Mouse (Mus musculus) kidney, postnatal 10 days (tissue): ENCODE data around the gene Ppp2ca.

Source experiments
- DNase-seq: peaks from one replicate; pipeline ENCODE4 v3.0.0; 2021; ENCODE audit warnings: mixed read lengths

Ppp2ca gene

DNA sequence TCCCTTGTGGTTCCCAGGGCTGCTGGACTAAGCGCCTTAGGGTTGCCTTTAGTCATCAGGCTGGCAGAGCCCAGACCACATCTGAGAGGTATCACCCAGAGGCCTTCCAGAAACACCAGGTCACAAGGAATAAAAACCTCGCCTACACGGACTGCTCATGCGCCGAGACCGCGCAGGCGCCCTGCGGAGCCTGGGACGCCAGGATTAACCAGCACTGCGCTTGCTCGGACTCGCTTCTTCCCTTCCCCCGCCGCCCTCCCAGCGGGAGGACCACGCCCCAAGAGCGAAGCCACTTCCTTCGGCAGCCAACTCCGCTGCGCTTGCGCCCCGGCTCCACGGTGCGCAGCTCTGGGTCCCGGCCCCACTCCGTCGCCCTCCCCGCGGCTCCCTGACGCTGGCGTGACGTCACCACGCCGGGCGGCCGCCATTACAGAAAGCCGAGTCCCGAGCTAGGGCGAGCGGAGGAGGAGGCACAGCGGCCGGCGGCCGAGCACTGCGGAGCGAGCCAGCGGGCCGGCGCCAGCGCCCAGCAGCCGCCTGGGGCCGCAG lies at the start of gene Ppp2ca:
Gene Ppp2ca, plus strand, starts transcription at position 284 of the 549 bp plus-strand sequence.
- DNase-seq, result peak; percentile 99

DNA sequence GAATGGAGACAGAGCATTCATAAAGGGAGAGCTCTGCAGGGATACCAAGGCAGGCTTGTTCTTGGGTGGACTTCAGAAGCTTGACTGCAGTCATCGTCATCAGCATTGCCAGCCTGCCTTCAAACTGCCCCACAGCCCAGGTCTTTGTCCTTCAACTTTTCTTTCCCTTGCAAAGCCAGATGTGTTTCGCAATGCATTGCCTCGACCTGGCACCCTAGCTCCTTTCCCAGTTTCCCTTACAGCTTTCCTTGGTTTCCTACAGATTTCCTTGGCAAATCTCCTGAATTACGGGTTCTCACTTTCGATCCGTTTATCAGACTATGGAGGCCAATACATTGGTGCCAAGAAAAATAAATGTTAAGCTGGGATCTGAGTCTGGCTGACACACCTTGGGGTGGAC lies 45.1 kb upstream of the Ppp2ca start:
- DNase-seq, result no peak

DNA sequence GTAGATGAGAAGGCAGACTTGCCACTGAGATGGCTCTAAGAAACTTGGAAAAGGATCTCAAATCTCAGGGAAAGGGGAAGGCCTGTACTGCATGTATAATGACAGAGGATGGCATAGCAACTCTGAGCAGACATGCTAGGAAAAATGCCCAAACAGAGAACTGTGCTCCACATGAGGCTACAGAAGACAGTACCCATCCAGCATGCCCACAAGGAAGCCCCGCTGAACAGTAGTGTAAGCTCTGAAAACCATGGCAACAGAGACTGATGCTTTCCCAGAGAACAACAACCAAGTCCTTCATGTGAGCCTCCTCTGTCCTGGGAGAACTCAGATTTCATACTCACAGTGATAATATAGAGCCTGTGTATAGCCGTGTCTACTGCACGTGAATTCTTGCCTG lies 43.8 kb upstream of the Ppp2ca start:
- no peak for DNase-seq

DNA sequence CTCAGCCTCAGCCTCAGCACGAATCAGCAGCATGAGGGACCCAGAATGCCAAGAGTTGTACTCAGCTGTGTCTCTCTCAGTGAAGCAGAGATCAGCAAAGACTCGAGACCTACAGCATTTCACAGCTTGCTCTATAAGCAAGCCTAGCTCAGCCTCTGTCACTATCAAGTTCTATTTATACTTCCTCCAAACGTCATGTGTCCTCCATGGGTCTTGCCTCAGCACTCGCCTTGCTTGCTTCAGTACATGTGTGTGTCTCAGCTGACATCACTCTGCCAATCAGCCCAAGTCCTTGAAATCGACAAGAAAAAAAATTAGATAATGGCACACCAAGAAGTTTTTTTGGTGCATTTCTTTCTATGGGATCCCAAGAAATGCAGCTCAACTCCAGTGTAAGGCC lies 42.3 kb upstream of the Ppp2ca start:
- DNase-seq, result no peak

DNA sequence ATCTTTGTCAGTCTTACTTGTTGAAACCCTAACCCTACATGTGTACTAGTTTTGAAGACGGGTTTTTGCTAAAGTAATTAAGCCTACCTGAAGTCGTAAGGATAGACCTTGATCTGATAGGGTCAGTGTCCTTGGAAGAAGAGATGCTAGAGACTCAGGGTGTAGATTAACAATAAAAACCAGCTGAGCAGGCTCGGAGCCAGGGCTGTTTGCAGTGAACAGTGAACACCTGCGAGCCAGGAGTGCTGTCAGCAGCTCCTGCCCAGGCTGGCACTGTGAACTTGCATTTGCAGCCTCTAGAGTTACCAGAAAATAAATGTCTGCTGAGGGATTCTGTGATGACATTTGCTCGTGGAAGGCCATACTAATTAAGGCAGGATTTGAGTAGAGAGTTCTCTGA lies 39.5 kb upstream of the Ppp2ca start:
- no peak for DNase-seq

DNA sequence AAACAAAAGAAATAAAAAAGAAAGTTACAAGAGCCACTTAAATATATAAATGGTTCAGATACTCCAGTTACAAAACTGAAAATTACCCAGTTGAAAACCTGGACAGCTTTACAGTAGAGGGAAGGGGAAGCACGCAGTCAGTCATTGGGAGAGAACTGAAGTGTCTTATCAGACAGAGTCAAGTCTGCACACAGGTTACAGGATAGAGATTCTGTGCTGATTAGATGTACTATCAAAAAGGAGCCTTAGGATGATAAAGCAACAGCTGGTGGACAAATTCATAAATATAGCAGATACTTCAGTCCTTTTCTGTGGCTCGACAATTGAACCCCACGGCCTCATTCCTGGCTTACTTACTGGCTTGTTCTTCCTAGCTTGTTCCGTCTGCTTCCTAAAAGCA lies 38.2 kb upstream of the Ppp2ca start:
- DNase-seq, result no peak

DNA sequence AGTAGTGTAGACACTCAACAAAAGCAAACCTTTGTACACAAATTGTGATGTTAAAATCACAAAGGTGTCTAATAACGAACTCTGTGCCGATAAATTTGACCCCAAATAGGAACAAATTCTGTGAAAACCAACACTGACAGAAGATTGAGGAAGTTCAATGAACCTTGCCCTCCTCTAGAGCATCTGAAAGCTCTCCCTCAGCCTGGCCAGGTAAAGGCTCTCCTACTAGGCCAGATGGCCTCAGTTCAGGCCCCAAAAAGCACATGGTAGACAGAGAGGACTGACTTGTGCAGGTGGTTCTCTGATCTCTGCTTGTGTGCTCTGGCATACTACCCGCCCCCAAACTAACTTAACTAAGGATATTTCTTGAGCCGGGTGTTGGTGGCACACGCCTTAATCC lies 36.1 kb upstream of the Ppp2ca start:
- DNase-seq, result no peak

DNA sequence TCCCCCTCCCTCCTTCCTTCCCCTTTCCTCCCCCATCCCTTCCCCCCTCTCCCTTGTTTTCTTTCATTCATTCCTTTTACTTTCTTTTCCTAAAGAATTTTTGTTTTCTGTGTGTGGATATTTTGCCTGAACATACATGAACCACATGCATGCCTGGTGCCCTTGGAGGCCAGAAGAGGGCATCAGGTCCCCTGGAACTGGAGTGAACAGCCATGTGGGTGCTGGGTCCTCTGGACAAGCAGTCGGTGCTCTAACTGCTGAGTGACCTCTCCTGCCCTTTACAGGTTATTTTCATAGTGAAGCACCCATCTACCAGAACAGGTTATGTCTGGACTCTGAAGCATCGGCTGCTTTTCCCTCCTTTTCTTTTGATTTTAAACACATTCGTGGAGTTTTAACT lies 34.1 kb upstream of the Ppp2ca start:
- peak; percentile 22 for DNase-seq

DNA sequence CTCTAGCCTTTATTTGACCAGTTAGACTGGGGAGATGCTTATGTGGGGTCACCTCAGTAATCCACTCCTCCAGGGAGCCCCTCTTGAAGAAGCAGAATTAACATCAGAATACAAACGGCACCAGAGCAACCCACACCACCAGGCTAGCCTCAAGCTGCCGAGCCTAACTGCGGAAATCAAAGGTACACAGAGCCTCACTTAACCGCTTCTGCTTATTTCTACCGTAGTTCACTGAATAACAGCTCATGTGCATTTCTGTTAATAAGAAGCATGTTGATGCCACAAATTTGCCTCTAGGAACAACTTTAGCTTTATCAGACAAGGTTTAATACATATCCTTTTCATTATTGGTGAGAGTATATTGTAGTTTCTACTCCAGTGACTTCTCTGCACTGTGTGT lies 32.6 kb upstream of the Ppp2ca start:
- no peak for DNase-seq

DNA sequence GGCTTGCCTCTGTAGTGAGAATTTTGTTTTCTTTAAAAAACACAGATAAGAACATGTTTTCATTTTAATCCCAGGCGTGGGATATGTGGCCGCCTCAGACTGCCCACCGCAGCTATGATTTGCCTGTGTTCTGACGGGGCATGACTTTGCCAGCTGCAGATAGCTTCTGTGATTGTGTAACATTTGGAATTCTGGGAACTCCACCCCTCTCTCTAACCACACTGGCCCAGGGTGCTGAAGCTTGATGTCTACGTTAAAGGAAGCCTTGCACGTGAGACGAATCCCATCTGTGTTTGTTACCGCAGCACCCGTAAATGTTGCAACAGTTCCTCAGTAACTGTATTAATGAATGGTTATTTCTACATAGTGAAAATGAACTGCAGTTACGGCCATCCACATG lies 26.7 kb upstream of the Ppp2ca start:
- DNase-seq, result no peak

DNA sequence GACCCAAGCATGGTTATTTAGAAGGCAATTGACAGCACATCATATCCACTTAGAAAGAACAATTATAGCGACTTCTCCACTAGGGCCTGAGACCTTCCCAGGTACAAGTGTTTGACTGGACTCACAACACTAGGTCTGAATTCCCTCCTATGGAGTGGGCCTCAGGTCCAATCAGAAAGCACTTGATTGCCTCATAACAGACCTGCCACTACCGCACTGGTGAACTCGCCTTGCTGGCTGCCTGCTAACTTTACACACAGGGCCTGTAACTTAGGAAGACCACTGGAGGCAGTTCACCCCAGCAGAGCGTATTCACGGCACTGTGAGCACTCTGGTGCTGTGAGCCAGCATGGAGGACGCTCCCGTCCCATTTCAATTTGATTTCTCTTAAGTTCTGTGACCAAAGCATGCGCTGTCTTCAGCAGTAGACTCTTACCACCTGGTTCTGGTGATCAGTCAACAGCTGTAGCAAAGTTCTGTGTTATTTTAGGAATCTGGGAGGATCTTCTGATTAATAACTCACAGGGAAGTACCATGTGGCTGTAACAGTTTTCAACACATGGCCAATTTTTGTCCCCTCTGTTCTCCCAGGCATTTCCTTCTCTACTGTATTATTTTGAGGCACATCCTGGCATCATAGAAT lies 24.8 kb upstream of the Ppp2ca start:
- no peak for DNase-seq

DNA sequence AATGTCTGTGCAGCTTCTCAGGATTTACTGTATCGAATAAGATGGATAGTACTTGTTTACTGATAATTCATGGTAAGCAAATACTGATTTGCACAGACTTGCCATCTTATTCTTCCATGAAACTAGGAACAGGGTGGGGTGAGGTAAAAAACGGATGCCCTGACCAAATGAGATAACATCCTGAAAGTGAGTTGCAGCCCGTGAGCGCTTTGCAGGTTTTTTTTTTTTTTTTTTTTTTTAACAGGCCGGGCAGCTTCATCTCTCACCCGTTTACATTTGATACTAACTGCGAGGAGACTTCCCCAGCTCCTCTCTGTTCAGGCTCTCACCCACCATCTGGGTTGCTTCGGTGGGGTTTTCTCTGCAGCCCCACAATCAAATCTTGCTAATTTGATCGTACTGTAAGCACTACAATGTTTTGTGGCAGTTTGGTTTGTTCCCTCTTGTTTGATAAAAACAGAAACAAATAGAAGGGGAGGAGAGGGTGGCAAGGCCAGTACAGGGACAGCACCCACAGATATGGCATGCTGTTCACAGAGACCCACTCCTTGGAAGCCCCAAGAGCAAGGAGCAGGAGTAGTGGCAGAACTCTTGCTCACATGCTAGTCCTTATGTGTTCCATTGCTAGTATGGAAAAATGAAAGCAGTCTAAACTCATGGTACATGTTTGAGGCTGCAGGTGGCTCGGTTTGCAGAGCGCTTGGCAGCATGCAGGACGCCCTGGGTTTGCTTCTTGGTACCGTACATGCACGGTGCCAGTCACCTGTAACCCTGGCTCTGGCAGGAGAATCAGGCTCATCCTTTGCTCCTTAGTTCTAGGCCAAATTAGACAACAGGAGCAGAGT lies 23.6 kb upstream of the Ppp2ca start:
- DNase-seq, result no peak

DNA sequence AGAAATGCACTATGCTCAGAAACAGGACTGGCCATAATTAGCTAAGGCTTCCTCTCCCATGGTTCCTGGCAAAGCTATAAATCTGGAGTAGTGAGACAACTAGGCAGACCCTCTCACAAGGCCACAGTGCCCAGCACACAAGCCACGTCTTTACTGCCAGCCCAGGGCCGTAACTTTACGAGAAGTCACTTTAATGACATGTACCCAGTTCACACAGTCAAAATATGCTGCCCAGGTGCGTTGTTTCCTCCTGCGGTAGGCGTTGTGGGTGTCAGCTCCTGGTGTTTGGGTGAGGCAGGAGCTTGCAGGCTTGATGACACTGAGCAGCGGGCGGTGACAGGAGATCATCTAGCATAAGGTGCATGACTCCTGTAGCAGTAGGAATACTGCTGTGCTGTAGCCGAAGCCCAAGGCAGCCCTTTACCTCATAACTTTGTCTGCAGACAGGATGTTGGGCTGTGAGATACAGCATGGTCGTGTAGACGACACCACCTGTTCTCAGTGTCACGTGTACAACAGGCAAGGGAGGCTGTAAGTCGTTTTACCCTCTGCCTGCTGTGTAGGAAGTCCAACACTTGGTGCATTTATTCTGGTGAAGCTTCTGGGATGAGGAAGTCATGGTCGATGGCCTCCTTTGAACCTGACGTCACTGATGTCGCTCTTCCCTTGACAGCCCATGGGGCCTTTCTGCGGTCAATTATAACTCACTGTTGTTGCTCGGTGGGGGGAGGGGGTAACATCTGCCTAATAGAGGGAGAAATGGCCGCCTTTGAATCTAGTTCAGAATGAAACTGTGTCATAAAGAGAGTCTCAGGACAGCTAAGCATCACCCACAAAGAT lies 22.5 kb upstream of the Ppp2ca start:
- no peak for DNase-seq

DNA sequence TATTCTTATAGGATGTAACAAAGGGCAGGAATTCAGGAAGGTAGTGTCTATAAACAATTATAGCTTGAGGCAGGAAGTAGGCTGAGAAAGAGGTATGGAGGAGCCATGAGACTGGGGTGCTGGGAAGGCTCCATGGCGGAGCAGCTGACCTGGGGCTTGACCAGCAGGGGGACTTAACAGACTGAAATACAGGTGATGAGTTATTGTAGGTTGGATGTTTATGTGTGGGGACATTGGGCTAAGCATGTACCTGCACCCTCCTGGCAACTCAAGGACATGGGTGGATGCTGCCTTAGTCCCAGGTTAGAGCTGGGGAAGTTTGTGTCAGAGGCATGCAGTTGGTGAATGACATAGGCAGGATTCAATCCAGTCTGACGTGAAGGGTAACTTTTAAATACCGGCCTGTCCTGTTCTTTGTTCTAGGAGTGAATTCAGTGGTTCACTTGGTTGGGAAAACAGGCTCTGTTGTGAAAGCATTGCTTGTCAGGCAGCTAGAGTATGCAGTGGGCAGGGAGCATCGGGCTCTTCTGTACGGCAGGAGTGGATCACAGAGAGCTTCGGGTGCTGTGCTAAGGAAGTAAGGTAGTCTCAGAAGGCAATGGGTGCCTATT lies 21.6 kb upstream of the Ppp2ca start:
- DNase-seq, result no peak

DNA sequence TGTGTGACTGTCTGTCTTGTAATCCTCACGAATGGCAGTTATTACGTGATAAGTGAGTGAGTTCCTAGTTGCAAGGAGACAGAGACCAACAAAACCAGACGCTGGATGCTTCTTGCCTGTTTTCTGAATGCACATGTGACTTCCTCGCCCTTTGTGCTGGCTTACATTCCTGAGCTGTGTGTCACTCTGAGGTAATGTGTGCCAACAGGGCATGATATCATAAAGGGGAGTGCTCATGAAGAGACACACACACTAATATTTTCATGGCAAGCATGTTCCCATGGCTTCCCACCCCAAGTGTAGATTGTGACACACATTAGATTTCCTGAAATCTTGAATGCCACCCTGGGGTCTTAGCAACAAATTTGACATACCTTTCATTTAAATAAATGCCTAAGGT lies 20.5 kb upstream of the Ppp2ca start:
- peak; percentile 33 for DNase-seq

DNA sequence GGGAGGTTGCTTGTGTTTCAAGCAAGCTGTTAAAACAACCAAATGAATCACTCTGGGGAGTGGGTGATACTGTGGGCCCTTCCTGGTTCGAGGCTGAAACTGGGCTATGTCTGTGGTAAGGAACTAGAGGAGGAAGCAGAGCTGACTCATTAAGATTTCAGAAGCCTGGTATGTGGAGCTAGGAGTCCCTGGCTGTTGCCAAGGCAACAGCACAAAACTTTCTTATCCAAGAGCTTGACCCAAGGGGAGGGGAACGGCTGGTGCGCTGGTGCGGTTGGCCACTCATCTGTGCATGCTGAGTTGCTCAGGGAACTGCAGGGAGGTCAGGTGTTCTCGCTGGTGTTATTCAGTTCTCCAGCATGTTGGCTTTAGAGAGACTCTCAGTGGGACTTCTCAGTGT lies 18.5 kb upstream of the Ppp2ca start:
- peak; percentile 42 for DNase-seq

DNA sequence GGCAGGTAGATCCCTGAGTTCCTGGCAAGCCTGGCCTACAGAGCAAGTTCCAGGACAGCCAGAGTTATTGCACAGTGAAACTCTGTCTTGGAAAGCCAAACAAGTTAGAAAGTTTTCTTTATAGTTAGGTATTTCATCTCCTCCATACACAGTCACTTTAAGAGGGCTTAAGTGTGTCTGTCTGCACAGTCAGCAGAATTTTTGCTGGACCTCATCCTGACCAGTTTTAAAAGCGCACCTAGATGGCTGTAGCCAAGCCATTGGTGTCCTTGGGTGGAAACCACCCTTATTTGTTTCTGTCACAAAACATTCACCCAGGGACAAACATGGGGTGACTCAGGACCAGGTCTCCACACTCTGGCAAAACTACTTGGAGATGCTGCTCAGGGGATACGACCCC lies 17.8 kb upstream of the Ppp2ca start:
- DNase-seq, result no peak

DNA sequence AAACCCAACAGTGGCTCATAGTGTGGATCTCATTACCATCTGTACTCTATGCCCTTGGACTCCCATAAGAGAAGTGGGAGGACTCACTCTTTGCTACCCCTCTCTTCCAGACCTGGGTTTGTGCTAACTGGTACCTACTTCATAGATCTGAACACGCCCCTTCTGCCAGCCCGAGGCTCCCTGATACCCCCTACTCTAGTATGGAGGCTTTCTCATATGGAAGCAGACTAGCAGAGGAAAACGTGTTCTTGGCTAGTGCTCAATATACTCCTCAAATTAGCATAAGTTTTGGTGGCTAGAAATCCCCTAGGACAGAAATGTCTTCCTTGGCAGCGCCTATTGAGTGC lies 12.7 kb upstream of the Ppp2ca start:
- no peak for DNase-seq

DNA sequence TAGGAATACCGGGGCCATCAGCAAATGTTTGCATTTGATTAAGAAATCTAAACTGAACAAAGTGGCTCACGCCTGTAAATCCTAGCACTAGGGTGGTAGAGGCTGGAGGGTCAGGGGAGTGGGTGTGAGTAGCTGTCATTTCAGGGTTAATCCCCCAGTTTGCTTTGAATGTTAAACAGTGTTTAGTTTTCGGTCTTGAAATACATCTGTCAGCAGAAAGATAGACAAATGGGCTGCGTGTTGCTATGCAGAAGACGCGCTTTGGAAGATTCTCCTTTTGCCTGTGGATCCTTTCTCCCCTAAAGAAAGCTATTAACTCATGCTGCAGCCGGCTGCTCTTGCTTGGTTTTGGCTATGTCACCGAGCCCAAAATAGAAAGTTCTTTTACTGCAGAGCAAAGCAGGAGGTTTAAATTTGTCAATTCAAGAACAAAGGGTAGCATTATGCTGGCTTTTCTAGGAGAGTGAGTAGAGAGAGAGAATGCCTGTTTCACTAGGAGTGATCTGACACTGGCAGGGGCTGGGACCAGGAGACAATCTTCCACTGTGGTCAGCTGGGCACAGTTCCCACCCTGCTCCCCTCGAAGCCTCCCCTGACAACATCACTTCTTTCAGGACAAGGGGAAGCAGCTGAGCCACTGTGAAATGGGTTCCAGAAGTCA lies 12.1 kb upstream of the Ppp2ca start:
- no peak for DNase-seq

DNA sequence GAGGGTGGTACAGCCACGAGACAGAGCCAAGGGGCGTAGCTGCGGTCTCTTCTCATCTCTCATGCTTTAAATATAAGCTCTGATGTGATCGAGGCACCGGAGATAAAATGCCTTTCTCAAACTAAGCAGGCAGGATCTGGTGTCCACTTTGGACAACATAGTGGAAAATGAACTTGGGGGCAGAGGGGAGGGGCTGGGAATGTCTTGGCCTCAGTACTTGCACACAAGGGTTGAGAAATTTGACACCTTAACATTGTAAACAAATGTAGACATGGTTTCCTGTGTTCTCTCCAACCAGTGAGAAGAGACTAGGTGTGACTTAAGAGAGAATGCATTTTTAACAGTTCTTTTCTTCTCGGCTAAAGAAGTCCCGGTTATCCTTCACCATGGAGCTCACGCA lies 9.2 kb upstream of the Ppp2ca start:
- DNase-seq, result no peak

DNA sequence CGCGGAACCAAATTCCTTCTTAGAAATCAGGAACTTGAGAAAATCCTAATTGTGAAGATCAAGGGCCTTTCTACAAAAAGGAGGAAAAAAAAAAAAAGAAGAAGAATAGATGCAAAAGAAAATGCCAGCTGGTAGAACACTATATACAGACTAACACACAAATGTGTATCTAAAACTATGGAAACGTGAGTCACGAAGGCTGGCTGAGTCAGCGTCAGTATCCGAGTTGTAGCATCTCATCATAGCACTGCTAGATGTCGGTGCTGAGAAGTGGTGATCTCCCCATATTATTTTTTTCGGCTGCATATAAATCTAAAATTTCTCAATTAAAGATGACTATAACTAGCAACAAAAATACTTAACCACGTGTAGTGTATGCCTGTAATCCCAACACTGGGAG lies 7.2 kb upstream of the Ppp2ca start:
- no peak for DNase-seq

DNA sequence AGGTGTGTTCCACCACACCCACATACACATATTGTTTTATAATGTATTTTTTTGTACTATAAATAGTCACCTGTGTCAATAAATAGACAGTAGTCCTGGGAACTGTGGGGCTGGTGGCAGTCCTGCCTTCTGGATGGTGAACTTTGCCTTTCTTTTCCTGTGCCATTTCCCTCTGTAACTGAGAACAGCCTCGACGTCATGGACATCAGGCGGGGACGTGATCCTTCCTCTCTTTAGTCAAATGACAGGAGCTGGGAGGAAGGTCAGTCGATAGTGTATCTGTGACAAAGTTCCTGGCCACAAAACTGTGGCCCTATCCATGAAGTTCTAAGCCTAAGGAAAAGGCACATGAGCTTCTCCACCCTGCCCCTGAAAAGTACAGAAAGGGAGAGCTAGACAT lies 3.9 kb upstream of the Ppp2ca start:
- peak; percentile 31 for DNase-seq

DNA sequence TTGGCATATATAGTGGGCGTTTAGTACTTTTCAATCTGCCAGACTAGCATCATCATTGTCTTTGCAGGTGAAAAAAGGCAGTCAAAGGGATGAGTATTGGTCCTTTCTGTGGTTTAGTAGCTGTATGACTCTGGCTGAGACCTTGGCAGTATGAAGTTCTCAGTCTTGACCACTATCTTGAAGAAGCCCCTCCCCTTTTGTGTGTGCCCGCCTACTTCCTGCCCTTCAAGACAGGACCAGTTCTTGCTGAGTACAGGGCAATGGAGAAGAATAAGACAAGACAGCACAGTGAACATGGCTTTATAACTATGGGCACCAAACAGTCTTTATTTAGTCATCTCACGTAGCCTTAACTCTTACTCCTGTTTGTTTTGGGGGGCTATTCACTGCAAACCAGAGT lies 1.5 kb upstream of the Ppp2ca start:
- DNase-seq, result no peak
